Mouse (Mus musculus) mouse trophoblast stem cell (cell line): Measurements from ENCODE around the gene 6030468B19Rik.
"Not testable (repeated sequence)": the region's sequence is repeated elsewhere in the genome, so short reads cannot be mapped to it uniquely, and the experiment has no call there.

Experiments used
- in situ Hi-C, 2 experiments: fragments of 300-500 bp; cut with MseI, MboI; formaldehyde crosslinking; loops; 2 replicates in 1 of 2; 3 replicates in 1 of 2; pipeline ENCODE4 v1.15.1; 2025

Gene 6030468B19Rik

GRCm38 (mm10) chr11:117778851-117779433 lies 18.5 kb upstream of the 6030468B19Rik start:
- in situ Hi-C loops: no loop called here

- in situ Hi-C loops: no loop called here
Observed at GRCm38 (mm10) chr11:117779434-117780198, 17.8 kb upstream of the 6030468B19Rik start.

- in situ Hi-C loops: no loop called here
Observed at GRCm38 (mm10) chr11:117780199-117780515, 17.3 kb upstream of the 6030468B19Rik start.

- in situ Hi-C loops: no loop called here
Observed at GRCm38 (mm10) chr11:117780582-117781111, 16.8 kb upstream of the 6030468B19Rik start.

GRCm38 (mm10) chr11:117781199-117781821 lies 16.1 kb upstream of the 6030468B19Rik start:
- in situ Hi-C loops: no loop called here

GRCm38 (mm10) chr11:117781993-117782704 lies 15.3 kb upstream of the 6030468B19Rik start, which contains the start of the genes Tmc8 and Tmc6:
Tmc8 (plus strand) TSS chr11:117782076.
Tmc6 (minus strand) TSS chr11:117782198.
- in situ Hi-C loops: no loop called here

- in situ Hi-C loops: no loop called here
Observed at GRCm38 (mm10) chr11:117782705-117783034, 14.8 kb upstream of the 6030468B19Rik start.

- in situ Hi-C loops: no loop called here
Observed at GRCm38 (mm10) chr11:117783089-117783488, 14.4 kb upstream of the 6030468B19Rik start.

GRCm38 (mm10) chr11:117783683-117784309 lies 13.7 kb upstream of the 6030468B19Rik start:
- in situ Hi-C loops: no loop called here

- in situ Hi-C loops: no loop called here
Observed at GRCm38 (mm10) chr11:117786294-117786693, 11.2 kb upstream of the 6030468B19Rik start.

GRCm38 (mm10) chr11:117788481-117788880 lies 9.0 kb upstream of the 6030468B19Rik start:
- in situ Hi-C loops: not testable (repeated sequence)

- in situ Hi-C loops: no loop called here
Observed at GRCm38 (mm10) chr11:117790286-117790685, 7.2 kb upstream of the 6030468B19Rik start.

- in situ Hi-C loops: no loop called here
Observed at GRCm38 (mm10) chr11:117790703-117791440, 6.6 kb upstream of the 6030468B19Rik start.

GRCm38 (mm10) chr11:117791441-117791761 lies 6.1 kb upstream of the 6030468B19Rik start:
- in situ Hi-C loops: no loop called here

- in situ Hi-C loops: no loop called here
Observed at GRCm38 (mm10) chr11:117792281-117792888, 5.1 kb upstream of the 6030468B19Rik start.

GRCm38 (mm10) chr11:117794035-117794551 lies 3.4 kb upstream of the 6030468B19Rik start:
- in situ Hi-C loops: no loop called here

GRCm38 (mm10) chr11:117796954-117797353 lies 506 bp upstream of the 6030468B19Rik start:
- in situ Hi-C loops: no loop called here

- in situ Hi-C loops: no loop called here
Observed at GRCm38 (mm10) chr11:117798160-117798541, 691 bp downstream of the 6030468B19Rik start.

- in situ Hi-C loops: no loop called here
Observed at GRCm38 (mm10) chr11:117799174-117799573, 1.7 kb downstream of the 6030468B19Rik start.

- in situ Hi-C loops: no loop called here
Observed at GRCm38 (mm10) chr11:117800038-117800437, 2.6 kb downstream of the 6030468B19Rik start.
